Mouse (Mus musculus) inflammation-experienced regulatory T-cells, adult 6 months (primary cell): ENCODE results near the gene Klhl11. TPM values are rescaled to one million over a fixed set of nuclear protein-coding genes. Genes with fewer than 3 reads are reported as not detected.
A peak's percentile ranks its signal among the peaks of the same experiment; 100 is the strongest.

Source experiments
- ATAC-seq: one replicate; pipeline ENCODE4 v1.8.0; 2017
- polyA plus RNA-seq, 3 experiments: library from polyadenylated mRNA; unstranded; fragments of 100-300 nt; shearing (Covaris generic); gene quantifications; one replicate each; pipeline ENCODE4 v1.2.1; 2017

Gene Klhl11
- 1 to 10 TPM; 2.2 to 2.4 (median 2.3) TPM for polyA plus RNA-seq

- ATAC-seq = peak; percentile 95
Observed at GRCm38 (mm10) chr11:100472197-100472934, at the start of gene Klhl11. Klhl11 (minus strand) TSS chr11:100472741.

- ATAC-seq = no peak
Observed at GRCm38 (mm10) chr11:100520838-100521237, 48.3 kb upstream of the Klhl11 start.

- no peak for ATAC-seq
Observed at GRCm38 (mm10) chr11:100519188-100519587, 46.6 kb upstream of the Klhl11 start.

- no peak for ATAC-seq
Observed at GRCm38 (mm10) chr11:100518188-100518591, 45.6 kb upstream of the Klhl11 start.

- ATAC-seq = no peak
Observed at GRCm38 (mm10) chr11:100516291-100516690, 43.8 kb upstream of the Klhl11 start.

GRCm38 (mm10) chr11:100515789-100516188 lies 43.2 kb upstream of the Klhl11 start:
- no peak for ATAC-seq

GRCm38 (mm10) chr11:100515061-100515460 lies 42.5 kb upstream of the Klhl11 start:
- ATAC-seq = no peak

- no peak for ATAC-seq
Observed at GRCm38 (mm10) chr11:100513716-100514115, 41.2 kb upstream of the Klhl11 start.

GRCm38 (mm10) chr11:100512384-100512783 lies 39.8 kb upstream of the Klhl11 start:
- ATAC-seq = no peak

GRCm38 (mm10) chr11:100510556-100510955 lies 38.0 kb upstream of the Klhl11 start:
- ATAC-seq = no peak

GRCm38 (mm10) chr11:100505997-100506396 lies 33.5 kb upstream of the Klhl11 start:
- no peak for ATAC-seq

GRCm38 (mm10) chr11:100504990-100505660 lies 32.6 kb upstream of the Klhl11 start:
- no peak for ATAC-seq

GRCm38 (mm10) chr11:100501321-100501720 lies 28.8 kb upstream of the Klhl11 start:
- ATAC-seq = no peak

- no peak for ATAC-seq
Observed at GRCm38 (mm10) chr11:100500651-100501050, 28.1 kb upstream of the Klhl11 start.

GRCm38 (mm10) chr11:100500241-100500640 lies 27.7 kb upstream of the Klhl11 start:
- no peak for ATAC-seq

- no peak for ATAC-seq
Observed at GRCm38 (mm10) chr11:100493771-100494170, 21.2 kb upstream of the Klhl11 start.

- ATAC-seq = no peak
Observed at GRCm38 (mm10) chr11:100490951-100491350, 18.4 kb upstream of the Klhl11 start.

- no peak for ATAC-seq
Observed at GRCm38 (mm10) chr11:100485801-100486538, 13.4 kb upstream of the Klhl11 start.

GRCm38 (mm10) chr11:100484461-100484860 lies 11.9 kb upstream of the Klhl11 start:
- no peak for ATAC-seq

- ATAC-seq = no peak
Observed at GRCm38 (mm10) chr11:100479152-100479551, 6.6 kb upstream of the Klhl11 start.

- no peak for ATAC-seq
Observed at GRCm38 (mm10) chr11:100476281-100476680, 3.7 kb upstream of the Klhl11 start.

GRCm38 (mm10) chr11:100472935-100473295 lies 374 bp upstream of the Klhl11 start:
- ATAC-seq = peak; percentile 27
